Mouse (Mus musculus) cortical plate, adult 2 months (tissue): Measurements from ENCODE around the gene Mest.

ENCODE experiments used
- CTCF ChIP-seq: fragments of 200-500 bp; IDR thresholded peaks from 2 replicates; pipeline ENCODE4 v1.5.1; 2011; ENCODE audit warnings: mild to moderate bottlenecking, control low read depth, low read length; ENCODE audit not compliant: insufficient read depth; ENCODE audit errors: extremely low read depth
- POLR2A ChIP-seq: fragments of 200-500 bp; IDR thresholded peaks from 2 replicates; pipeline ENCODE4 v1.6.1; 2011; ENCODE audit warnings: mild to moderate bottlenecking, low read length, control low read depth; ENCODE audit not compliant: insufficient read depth; ENCODE audit errors: extremely low read depth

- TF ChIP-seq POLR2A (no peak), CTCF (no peak)
Measured at GRCm38 (mm10) chr6:30713896-30714295, 9.5 kb upstream of the Mest start.
